Mouse (Mus musculus) urinary bladder, postnatal 36 days (tissue): Measurements from ENCODE around the gene Usp16.

Experiments
- DNase-seq, 2 experiments: peaks; one replicate each; pipeline ENCODE4 v3.0.0; 2022; ENCODE audit warnings: low spot score in 2 of 2, mixed read lengths in 1 of 2

Gene Usp16

DNA sequence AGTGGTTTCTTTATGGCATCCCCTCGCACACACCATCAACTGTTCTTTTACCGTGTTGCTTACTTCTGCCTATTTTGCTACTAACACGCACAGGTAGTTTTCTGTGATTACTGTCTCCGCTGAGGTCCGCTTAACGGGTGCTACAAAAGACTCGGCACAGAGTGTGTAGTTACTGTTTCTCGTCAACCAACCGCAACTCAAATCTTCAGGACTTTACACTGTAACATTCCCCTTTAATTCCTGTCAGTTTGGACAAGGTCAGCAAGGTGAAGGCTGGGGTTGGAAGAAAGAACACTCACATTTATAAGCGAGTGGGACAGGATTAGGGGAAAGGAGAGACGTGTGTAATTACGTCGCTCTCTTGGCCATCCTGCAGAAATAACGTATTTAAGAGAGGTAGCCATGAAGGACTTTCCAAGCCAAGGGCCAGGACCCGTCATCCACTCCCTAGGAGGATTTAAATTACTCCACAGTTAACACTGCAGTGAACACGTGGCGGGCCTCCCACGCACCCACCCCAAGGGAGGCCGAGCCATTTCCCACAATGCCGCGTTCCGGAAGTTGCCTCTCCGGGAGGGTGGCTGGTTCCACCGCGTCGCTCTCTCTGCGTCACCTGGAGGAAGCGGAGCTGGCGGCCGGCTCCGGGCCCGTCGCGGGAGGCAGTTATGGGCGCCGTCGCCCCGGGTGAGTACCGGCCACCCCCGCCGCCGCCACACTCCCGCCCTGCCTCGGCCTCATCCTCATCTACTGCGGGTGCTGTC lies at the start of gene Usp16:
TSS of gene Usp16 (plus strand) at position 285 of the 761 bp plus-strand sequence.
- peak; percentile 88 to 93 for DNase-seq

DNA sequence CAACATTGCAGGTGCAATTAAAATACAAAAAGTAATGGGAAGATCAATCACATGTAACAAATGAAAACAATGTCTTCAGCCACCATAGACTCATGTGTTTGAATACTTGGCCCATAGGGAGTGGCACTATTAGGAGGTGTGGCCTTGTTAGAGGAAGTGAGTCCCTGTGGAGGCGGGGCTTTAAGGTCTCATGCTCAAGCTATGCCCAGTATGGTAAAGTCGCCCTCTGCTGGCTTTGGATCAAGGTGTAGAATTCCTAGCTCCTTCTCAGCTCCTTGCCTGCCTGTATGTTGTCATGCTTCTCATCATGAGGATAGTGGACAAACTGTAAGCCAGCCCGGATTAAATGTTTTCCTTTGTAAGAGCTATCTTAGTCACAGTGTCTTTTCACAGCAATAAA lies 49.5 kb upstream of the Usp16 start:
- no peak for DNase-seq

DNA sequence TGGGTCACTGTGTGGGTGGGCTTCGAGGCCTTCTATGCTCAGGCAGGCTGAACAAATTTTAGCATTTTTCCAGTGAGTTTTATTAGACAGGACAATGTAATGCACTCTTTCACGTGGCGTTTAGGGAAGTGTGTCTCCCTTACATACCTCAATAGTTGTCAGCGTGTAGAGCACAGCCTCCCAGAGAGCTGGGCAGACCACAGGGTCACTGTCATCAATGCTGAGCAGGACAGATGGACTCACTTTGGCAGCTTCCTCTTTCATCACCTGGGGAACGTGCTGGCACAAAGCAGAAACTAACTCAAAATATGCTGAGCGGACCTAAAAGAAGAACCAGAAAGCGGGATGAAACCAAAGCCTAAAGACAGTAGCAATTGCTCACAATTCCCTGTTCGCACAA lies 33.8 kb upstream of the Usp16 start:
- no peak for DNase-seq

DNA sequence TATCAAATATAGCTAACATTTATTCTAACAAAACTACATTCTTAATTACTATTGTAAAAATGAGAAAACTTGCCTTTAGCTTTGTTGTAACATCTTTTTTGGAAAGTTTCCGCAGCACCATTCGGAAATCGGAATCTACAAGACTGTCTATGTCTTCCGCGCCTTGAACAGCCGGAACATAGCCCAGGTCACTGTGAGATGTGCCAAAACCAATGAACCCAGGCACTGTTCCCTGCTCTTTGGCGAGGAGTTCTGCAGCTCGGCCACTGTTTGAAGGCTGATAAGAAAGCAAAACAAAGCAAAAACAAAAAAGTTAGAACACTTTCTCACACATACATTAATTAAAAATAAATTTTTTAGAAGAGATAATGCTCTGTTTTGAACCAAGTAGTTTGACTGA lies 27.0 kb upstream of the Usp16 start:
- DNase-seq = no peak

DNA sequence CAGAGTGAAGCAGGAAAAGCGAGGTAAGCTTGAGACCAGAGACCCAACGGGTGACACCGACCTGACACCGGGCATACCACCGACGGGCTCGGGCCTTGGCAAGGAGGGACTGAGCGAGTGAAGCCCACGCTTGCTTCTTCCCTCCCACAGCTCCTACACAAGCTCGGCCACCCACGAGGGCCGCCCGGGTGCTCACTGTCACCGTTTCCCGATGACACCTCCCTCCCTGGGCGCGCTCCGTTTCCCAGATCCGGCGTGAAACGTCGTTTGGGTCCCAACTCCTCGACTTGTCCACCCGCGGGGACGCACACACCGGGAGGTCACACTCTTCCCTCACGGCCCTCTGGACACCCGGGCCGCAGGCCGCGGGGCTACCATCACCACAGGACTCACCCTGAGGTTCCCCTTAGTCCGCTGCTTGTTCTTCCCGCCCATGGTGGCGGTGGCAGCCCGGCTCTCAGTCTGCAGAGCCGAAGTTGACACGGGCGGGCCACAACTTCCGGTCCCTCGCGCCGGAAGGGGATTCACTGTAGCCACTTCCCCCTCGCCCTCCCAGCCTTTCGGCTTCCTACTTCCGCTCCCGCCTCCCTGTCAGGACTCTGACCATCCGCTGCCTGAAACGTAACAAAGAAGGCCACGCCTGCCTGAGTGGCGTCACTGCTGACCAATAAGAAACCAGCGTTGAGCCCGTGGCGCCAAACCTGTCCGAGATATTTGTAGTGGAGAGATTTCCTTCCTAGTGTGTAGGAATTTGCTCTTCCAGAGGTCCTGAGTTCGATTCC lies 22.3 kb upstream of the Usp16 start, which contains the start of gene Ltn1:
TSS of gene Ltn1 (minus strand) at position 580 of the 782 bp plus-strand sequence.
- peak; percentile 97 to 98 for DNase-seq

DNA sequence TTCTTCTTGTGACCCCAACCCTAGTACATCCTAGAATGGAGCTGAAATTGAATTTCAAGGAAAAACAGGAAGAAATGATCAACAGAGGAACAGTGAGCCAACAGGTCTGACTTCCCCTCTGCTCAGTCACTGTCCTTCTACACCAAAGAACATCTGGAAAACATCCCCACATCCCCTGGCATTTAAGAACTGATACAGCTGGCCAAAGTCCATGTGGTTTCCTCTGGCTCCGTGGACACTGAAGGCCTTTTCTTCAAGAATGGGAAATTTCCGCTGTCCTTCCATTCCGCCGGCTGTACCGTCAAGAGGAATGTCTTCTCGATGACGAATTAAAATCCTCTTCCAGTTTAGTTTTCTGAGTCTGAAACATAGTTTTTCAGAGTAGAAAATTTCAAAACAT lies 20.2 kb upstream of the Usp16 start:
- DNase-seq = no peak

DNA sequence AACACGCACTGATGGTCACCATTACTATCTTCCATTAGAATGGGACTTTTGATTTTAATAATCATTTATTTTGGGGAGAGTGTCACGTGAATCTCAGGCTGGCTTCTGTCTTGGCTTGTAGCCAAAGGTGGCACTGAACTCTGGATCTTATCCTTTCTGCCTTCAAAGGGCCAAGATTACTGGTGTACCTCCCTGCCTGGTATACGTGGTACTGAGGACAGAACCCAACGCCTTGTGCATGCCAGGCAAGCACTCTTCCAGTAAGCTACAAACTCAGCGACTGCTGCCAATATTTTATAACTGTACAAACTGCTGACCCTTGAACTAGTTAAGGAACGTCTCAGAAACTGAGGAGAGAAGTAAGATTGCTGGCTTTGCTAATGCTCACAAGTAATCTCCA lies 19.6 kb upstream of the Usp16 start:
- DNase-seq = no peak

DNA sequence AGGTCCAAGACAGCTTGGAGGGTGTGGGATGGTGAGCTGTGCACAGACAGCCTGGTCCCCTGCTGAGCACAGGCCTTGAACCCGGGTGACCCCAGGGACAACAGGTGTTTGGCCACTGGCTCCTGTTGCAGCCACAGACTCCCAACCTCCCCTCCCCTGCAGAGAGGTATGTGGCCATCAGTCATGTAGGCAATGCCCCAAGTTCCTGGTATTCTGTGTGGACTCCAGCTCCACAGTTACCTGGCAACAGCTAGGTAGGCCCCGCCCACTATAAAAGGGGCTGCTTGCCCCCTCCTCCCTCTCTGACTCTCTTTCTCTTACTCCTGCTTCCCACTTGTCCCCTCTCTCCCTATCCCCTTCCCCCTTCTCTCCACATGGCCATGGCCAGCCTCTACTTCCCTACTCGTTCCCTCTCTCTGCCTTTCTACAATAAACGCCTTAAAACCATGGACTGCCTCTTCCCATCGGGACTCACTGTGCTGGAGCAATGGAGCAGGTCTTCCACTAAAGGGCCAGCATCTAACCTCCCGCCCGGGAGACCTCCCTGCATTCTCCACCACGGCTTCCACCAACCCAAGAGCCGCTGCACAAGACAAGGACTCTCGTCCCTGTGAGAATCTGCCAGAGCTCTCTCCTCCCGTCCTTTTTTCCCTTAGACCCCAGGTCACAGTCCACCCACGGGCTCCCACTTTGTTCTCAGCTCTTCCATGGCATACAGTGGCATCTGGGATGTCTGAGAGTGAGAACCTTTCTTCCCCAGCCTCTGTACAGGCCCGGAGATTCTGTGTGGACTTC lies 18.9 kb upstream of the Usp16 start:
- no peak for DNase-seq

DNA sequence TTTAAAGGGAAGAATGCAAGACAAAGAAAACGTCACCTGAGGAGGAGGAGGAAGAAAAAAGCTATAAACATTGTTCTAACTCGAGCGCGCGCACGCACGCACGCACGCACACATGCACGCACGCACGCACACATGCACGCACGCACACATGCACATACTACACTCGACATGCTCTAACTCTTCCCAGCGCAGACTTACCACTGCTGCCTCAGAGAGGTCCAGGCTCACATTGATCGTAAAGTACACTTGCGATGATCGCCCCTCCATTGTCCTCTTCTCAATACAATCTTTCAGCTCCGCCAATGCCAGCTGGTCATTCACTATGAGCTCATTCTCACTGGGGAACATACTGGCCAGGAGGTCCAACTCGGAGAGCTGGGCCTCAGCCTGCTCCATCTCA lies 17.4 kb upstream of the Usp16 start:
- no peak for DNase-seq

DNA sequence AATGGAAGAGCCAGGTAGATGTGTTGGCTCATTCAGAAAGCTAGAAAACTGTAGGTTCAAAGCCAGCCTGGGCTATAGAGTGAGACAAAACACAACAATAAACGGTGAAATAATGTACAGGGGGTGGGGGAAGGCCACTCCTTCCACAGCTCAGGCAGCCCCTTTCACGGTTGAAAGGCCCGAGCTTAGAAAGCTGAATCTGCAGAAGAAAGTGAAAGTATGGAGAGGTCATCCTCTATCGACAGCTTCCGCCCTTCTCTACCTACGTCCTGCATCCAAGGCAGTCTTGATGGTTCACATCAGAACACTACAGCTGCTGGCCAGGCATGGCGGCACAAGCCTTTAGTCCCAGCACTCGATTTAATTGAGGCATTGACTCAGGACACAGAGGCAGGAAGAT lies 15.8 kb upstream of the Usp16 start:
- no peak for DNase-seq

DNA sequence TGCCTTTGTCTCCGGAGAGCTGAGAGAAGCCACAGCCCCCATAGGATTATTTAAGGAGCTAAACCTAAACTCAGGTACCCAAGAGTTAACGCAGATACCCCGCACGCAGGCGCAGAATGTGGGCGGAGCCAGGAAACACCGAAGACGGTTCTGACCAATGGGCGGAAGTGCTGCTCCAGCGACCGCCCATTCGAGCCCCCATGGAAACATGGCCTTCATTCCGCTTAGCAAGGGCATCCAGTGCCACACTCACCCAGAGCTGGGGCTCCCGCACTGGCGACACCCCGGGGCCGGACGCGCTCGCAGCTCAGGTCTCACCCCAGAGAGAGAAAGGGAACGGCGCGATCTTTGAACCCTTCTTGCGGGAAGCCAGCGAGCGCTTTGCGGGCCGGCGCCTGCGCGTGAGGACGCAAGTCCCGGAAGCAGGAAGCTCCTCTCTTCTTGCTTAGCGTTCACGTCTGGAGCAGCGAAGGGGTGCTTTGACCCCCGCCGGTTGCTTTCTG lies 14.3 kb upstream of the Usp16 start, which contains the start of gene Rwdd2b:
TSS of gene Rwdd2b (minus strand) at position 390 of the 503 bp plus-strand sequence.
- DNase-seq = peak; percentile 92 to 93

DNA sequence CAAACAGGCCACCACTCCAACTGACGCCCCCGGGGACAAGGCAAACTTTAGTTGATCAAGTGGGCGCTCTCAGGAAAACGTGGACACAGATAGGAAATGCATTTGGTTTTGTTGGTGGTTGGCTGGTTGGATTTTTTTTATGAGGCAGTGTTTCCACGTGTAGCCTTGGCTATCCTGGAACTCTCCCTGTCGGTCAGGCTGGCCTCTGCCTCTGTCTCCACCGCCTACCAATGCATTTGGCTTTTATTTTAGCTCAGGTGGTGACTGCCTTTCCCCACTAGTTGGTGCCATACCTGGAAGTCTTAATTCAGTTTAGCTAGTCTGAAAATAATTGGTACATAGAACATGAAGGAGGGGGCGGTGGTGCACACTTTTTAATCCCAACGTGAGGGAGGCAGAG lies 13.4 kb upstream of the Usp16 start:
- DNase-seq = no peak

DNA sequence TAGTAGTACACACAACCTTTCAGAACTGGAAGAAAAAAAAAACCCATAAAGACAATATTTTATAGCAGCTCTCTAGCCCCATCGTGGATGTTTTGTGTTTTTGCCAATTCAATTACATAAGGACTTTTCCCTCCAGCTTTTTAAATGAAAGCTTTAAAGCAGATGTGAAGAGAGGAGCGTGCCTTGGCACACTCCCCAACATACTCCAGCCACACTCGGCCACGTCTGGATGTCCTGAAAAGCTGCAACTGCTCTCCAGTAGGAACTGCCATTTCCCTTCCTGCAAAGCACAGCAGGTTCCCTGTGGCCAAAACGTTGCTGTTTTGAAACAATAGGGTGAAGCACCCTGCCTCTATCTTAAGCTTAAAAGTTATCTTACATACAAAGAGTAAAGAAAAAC lies 12.2 kb upstream of the Usp16 start:
- no peak for DNase-seq

DNA sequence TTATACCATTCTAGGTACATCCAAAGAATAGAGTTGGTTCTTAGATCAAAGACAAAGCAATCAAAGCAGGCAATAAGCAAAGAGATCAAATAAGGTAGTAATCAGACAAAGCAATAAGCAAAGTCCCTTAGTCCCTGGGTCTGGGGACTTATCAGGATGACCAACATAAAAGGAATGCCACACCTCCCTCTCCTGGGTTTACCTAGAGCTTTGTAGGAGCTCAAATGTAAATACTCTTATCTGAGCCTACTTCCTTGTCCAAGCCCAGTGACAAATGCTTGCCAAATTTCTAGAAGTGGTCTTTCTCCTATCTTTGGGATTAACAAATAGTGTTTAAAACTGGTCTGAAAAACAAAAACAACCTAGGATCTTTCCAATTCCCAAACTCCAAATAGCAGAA lies 11.3 kb upstream of the Usp16 start:
- no peak for DNase-seq

DNA sequence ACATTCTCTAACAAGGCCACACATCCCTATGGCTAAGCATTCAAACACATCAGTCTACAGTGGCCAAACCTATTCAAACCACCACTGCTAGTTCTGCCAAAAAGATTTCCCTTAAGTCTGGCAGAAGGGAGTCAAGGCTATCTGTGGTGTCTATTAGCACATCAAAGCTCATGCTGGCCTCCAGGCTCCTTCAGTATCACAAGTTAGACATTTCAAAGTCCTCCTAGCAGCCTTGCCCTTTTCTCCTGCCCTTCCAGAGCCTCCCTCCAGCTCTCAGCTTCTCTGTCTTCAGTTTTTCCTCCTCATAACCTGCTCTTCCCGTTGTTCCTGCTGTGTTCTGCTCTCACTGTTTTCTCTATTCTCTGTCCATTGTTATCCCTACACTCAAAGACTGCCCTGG lies 10.4 kb upstream of the Usp16 start:
- DNase-seq = no peak

DNA sequence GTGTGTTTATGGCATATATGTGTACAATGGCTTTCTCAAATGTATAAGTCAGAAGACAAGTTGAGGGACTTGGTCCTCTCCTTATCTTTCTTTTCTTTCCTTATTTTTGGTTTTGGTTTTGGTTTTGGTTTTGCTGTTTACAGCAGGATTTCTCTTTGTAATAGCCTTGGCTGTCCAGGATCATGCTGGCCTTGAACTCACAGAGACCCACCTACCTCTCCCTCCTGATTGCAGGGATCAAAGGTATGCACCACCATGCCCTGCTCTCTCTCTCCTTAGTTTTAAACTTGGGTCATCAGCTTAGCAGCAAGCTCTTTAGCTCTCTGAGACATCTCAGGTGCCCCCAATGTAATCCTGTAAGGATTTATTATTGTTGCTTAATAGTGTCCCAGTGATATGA lies 9.4 kb upstream of the Usp16 start:
- DNase-seq = no peak

DNA sequence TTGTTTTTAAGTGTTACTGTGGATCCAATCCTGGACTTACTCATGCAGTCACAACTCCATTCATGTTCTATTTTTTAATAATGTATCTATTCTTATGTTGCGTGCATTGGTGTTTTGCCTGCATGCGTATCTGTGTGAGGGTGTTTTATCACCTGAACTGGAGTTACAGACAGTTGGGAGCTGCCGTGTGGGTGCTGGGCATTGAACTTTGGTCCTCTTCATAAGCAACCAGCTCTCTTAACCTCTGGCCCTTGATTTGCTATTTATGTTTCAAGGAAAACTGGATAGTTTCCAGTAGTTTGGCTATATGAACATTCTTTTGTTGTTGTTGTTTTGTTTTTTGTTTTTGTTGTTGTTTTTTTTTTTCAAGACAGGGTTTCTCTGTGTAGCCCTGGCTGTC lies 9.0 kb upstream of the Usp16 start:
- DNase-seq = no peak

DNA sequence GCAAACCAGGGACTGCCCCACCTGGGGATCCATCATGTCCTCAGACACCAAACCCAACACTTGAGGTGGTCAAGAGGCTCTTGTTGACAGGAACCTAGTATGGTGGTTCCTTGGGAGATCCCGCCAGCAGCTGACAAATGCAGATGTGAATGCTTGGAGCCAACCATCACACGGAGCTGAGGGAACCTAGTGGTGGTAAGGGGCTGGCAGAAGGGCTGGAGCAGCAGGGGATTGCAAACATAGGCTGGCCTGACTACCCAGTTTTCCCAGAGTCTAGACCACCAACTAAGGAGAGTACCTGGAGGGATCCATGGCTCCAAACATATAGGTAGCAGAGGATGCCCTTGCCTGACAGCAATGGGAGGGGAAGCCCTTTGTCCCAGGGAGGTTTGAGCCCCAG lies 1.3 kb upstream of the Usp16 start:
- no peak for DNase-seq

DNA sequence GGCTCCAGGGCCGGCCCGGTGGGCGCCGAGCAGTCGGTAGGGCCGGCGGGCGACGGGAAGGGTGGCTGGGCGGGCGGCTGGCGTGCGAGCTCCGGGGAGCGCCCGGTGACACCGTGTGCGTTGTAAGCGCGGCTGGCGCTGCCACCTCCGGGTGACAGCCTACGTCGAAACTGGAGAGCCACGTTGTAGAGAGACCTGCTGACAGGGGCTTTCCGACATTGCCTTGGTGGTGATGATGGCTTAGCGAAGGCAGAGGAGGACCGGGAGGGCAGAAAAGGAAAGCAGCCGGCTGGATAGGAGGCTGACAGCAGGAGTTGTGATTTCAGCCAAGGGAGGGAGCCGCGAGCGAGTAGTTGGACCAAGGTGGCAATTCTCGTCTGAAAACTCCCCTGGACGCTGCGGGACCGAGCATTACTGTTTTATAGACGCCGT lies 693 bp downstream of the Usp16 start:
- DNase-seq = no peak

DNA sequence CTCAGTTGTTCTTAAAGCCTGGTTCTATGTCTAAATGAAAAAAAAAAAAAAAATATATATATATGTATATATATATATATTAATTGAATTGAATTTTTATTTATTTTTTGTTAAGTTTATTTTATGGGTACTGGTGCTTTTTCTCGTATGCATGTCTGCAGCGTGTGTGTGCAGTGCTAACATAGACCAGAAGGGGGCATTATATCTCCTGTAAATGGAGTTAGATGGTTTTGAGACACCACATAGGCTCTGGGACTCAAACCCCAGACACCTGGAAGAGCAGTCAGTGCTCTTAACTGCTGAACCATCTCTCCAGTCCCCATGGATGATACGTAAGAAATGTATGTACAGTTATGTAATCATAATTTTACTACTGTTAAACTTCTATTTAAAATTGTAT lies 4.2 kb downstream of the Usp16 start:
- no peak for DNase-seq

DNA sequence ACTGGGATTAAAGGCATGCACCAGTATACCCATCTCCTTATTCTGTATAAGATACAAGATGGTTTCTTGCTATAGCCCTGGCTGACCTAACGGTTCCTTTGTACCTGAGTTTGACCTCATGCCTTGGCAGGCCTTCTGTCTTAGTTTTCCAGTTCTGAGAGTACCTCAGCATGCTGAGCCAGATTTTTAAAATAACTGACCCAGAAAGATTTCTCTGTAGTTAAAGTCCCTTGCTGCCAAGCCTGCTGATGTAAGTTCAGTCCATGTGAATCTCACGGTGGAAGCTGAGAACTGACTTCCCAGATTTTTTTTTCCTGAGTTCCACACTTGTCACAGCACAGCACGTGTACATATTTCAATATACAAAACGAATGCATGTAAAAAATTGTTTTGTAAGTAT lies 16.1 kb downstream of the Usp16 start:
- no peak for DNase-seq

DNA sequence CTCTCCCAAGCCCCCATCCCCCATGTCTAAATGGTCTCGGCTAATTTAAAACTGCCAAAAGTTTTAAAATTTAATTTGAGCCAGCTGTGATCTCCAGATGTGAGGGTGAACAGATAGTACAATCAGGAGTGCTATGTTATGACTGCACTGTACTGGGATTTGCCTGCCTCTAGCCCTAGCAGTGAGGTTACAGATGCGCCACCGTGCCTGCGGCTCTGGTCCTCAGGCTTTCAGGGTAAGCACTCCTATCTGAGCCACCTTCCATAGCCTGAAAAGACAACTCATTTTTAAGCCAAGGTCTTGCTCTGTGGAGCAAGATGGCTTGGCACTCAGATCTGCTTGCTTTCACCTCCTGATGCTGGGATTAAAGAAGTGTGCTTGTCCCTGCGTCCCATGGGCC lies 29.9 kb downstream of the Usp16 start:
- no peak for DNase-seq
